Mouse (Mus musculus) limb, embryonic 10.5 days (tissue): ENCODE measurements around the gene Nat8f7. TPM values are rescaled to one million over a fixed set of nuclear protein-coding genes. Genes with fewer than 3 reads are reported as not detected.
"Not testable (repeated sequence)": the region's sequence is repeated elsewhere in the genome, so short reads cannot be mapped to it uniquely, and the experiment has no call there.

Experiments used
- DNase-seq: peaks from one replicate; pipeline ENCODE4 v3.0.0-alpha.2; 2017; ENCODE audit warnings: low spot score
- H3K27ac ChIP-seq: fragments of 300-500 bp; sonication (generic); 2 replicates; pipeline ENCODE4 v1.5.1; 2016; ENCODE audit warnings: mild to moderate bottlenecking
- H3K27me3 ChIP-seq: fragments of 300-500 bp; sonication (generic); 2 replicates; pipeline ENCODE4 v1.6.1; 2016; ENCODE audit warnings: low read depth, mild to moderate bottlenecking; ENCODE audit not compliant: poor library complexity, severe bottlenecking
- H3K36me3 ChIP-seq: fragments of 300-500 bp; sonication (generic); 2 replicates; pipeline ENCODE4 v1.6.1; 2016; ENCODE audit warnings: mild to moderate bottlenecking, moderate library complexity
- H3K4me1 ChIP-seq: fragments of 300-500 bp; sonication (generic); 2 replicates; pipeline ENCODE4 v1.6.1; 2016
- H3K4me3 ChIP-seq: fragments of 300-500 bp; sonication (generic); 2 replicates; pipeline ENCODE4 v1.5.1; 2016; ENCODE audit warnings: mild to moderate bottlenecking, moderate library complexity
- H3K9me3 ChIP-seq: fragments of 300-500 bp; sonication (generic); replicated peaks from 2 replicates; pipeline ENCODE4 v1.6.1; 2016; ENCODE audit warnings: mild to moderate bottlenecking
- WGBS: fragments of 180-500 bp; shearing (Covaris S2); methylation state at CpG from one replicate; pipeline ENCODE4 v1.1.7; 2016; 5-methylcytosine and 5-hydroxymethylcytosine counted together
- microRNA-seq: library from miRNA; unstranded; fragments of <30 nt; microRNA quantifications from one replicate; pipeline ENCODE4, GENCODE M21; 2017
- polyA plus RNA-seq: library from polyadenylated mRNA; unstranded; fragments of >200 nt; fragmentation: Nextera tagmentation; extraction: Ambion mirVana; gene quantifications from 2 replicates; pipeline ENCODE4 v1.2.1, GENCODE M21; 2016

Nat8f7 gene
- not detected in 2 replicates for polyA plus RNA-seq

DNA sequence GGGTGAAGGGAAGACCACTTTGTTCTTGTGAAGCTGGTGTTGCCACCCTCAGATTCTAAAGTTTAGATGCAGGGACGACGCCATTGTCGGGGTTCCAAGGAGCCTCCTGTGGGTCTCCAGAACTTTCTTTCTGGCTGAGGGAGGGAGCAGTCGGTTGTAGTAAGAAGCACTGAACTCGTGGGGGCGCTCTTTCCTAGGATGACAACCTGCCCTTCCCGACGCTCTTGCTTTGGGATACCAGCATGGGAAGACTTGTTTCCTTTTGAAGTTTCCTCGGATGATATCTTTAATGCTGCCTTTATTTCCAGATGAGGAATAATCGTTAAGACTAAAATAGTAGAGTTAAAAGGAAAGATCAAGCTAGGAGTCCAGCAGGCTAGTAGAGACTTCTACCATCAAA, at the start of gene Nat8f7:
TSS of gene Nat8f7 (minus strand) at position 101 of the 400 bp plus-strand sequence.
- not testable (repeated sequence) for DNase-seq, H3K27ac ChIP-seq, H3K4me3 ChIP-seq, H3K4me1 ChIP-seq, H3K27me3 ChIP-seq, H3K36me3 ChIP-seq, H3K9me3 ChIP-seq
- 85% methylated on average over 10 of the region's 10 CpGs for WGBS

DNA sequence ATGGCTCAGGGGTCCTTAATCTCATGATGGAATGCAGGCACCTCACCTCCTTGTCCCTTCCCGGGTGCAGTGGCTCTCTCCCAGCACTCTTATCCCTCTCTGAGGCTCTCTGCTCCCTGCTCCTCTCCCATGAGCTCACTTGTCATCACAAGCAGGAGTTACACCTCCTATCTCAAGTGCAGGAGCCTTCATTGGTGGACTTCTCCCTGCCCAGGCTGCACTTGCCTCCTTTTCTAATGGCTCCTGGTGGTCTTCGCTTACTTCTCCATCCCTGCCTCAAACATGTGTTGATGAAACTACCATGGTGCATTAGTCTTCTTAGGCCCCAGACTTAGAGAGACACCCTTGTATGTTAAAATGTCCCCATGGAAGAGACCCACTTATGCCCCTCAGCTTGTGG, 49.7 kb upstream of the Nat8f7 start:
- not testable (repeated sequence) for H3K36me3 ChIP-seq, H3K4me3 ChIP-seq, H3K27ac ChIP-seq, H3K27me3 ChIP-seq, H3K9me3 ChIP-seq, H3K4me1 ChIP-seq, DNase-seq
- 75% methylated on average over 2 of the region's 2 CpGs for WGBS

DNA sequence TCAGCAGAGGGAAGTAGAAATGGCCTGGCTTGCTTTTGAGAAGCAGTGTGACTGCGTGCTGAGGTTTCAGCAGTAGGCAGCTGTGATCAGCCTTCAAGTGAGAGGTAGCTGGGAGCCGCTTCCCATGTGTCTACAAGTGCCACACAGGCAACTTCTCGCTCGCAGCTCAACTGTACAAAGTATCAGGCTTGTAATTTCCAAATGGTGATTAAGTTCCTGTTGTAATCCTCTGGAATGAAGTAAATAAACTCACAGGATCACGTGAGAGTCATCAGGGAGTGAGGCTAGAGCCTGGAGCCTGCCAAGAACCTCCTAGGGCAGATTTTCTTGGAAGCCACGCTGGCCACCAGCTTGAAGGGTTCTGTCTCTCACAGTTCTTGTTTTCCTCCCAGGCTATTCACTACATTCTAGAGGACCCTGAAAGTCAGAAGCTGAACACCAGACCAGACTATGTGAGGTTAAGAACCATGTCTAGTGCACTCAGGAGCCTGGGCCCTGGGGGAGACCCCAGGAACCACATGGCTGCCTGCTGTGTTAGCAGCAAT, 42.8 kb upstream of the Nat8f7 start:
- not testable (repeated sequence) for H3K9me3 ChIP-seq, DNase-seq, H3K27ac ChIP-seq, H3K36me3 ChIP-seq, H3K27me3 ChIP-seq, H3K4me3 ChIP-seq, H3K4me1 ChIP-seq
- WGBS: 66% methylated on average over 3 of the region's 6 CpGs

DNA sequence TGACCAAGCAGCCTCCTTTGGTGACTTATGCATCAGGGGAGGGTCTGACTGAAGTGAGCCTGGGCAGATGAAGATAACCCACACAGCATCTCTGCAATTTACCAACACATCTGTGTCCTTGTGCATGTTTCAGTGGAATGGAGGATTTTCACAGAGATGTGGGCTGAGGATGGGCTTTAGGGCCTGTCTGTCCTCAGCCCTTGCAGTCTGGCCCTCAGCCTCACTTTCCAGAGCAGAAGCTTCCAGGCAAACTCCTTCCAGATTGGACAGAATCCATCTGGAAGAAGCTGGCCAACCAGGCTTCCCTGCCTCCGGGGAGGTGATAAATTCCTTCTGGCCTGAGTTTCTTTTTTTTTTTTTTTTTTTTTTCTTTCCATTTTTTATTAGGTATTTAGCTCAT, 3.4 kb downstream of the Nat8f7 start:
- H3K9me3 ChIP-seq, H3K27ac ChIP-seq, H3K4me1 ChIP-seq, H3K36me3 ChIP-seq, H3K27me3 ChIP-seq, DNase-seq, H3K4me3 ChIP-seq: not testable (repeated sequence)
- WGBS: 89% methylated on average over 1 of the region's 1 CpGs

DNA sequence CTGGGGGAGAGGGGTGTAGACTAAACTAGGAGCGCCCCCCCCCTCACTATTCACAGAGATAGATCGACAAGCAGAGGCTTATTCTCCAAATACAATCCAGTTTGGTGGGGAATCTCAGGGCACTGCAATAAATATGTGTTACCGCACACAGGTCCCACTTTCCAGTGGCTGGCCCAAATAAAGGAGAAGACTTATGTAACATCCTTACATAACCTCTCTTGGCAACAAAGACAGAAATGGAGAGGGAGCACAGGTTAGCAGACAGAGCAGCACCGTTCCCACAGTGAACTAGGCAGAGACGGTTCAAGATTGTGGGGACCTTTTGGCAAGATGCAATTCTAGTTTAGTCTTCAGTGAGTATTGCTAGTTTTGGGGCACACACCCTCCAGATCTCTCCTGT, 3.8 kb downstream of the Nat8f7 start:
- not testable (repeated sequence) for H3K4me3 ChIP-seq, H3K36me3 ChIP-seq, H3K4me1 ChIP-seq, H3K27me3 ChIP-seq, H3K9me3 ChIP-seq, H3K27ac ChIP-seq, DNase-seq
- 94% methylated on average over 5 of the region's 5 CpGs for WGBS

DNA sequence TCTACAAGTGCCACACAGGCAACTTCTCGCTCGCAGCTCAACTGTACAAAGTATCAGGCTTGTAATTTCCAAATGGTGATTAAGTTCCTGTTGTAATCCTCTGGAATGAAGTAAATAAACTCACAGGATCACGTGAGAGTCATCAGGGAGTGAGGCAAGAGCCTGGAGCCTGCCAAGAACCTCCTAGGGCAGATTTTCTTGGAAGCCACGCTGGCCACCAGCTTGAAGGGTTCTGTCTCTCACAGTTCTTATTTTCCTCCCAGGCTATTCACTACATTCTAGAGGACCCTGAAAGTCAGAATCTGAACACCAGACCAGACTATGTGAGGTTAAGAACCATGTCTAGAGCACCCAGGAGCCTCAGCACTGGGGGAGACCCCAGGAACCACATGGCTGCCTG, 11.1 kb downstream of the Nat8f7 start:
- not testable (repeated sequence) for H3K4me3 ChIP-seq, DNase-seq, H3K9me3 ChIP-seq, H3K27ac ChIP-seq, H3K27me3 ChIP-seq, H3K36me3 ChIP-seq, H3K4me1 ChIP-seq
- WGBS: 87% methylated on average over 2 of the region's 4 CpGs

Small RNA genes lying within 50 kb of the gene (microRNA-seq; reads per million reads assigned to microRNA genes)
- gene Gm27317: not detected

Other genes starting within 250 kb of the Nat8f7 start
- 0.87 and 2.0 TPM in 2 replicates for gene Fbxo41, start 210.2 kb downstream of the Nat8f7 start, polyA plus RNA-seq
- not detected in 2 replicates for gene Egr4, start 199.6 kb downstream of the Nat8f7 start, polyA plus RNA-seq
- gene Alms1, start 125.7 kb downstream of the Nat8f7 start, polyA plus RNA-seq: 8.9 and 11.3 TPM in 2 replicates
- 0.11 and 0.21 TPM in 2 replicates for gene Nat8f3, start 52.5 kb upstream of the Nat8f7 start, polyA plus RNA-seq
- gene Nat8f6, start 107.7 kb upstream of the Nat8f7 start, polyA plus RNA-seq: not detected in 2 replicates
- not detected in 2 replicates for gene Nat8f5, start 107.8 kb upstream of the Nat8f7 start, polyA plus RNA-seq
- gene Nat8, start 118.9 kb upstream of the Nat8f7 start, polyA plus RNA-seq: not detected in 2 replicates
- not detected in 2 replicates for gene Nat8f2, start 156.0 kb upstream of the Nat8f7 start, polyA plus RNA-seq
- 1.5 and 1.8 TPM in 2 replicates for gene Nat8f4, start 191.7 kb upstream of the Nat8f7 start, polyA plus RNA-seq
- gene Tprkb, start 198.7 kb upstream of the Nat8f7 start, polyA plus RNA-seq: 27.5 and 32.5 TPM in 2 replicates
- 3.2 and 5.2 TPM in 2 replicates for gene Nat8f1, start 202.5 kb upstream of the Nat8f7 start, polyA plus RNA-seq
- gene Dusp11, start 248.5 kb upstream of the Nat8f7 start, polyA plus RNA-seq: 39.0 and 45.0 TPM in 2 replicates